Mouse (Mus musculus) heart, embryonic 12.5 days (tissue): Measurements from ENCODE around the gene Scamp4. TPM values are rescaled to one million over a fixed set of nuclear protein-coding genes. Genes with fewer than 3 reads are reported as not detected.
"Not testable (repeated sequence)": the region's sequence is repeated elsewhere in the genome, so short reads cannot be mapped to it uniquely, and the experiment has no call there.

Experiments used
- ATAC-seq: fragments of 200-750 bp; cut with Nextera tagmentation; 2 replicates; pipeline ENCODE4 v1.8.0; 2017; ENCODE audit warnings: moderate TSS enrichment, moderate library complexity; ENCODE audit not compliant: insufficient number of reproducible peaks, low FRiP score
- H3K27ac ChIP-seq: fragments of 300-500 bp; sonication (generic); 2 replicates; pipeline ENCODE4 v1.5.1; 2016; ENCODE audit warnings: mild to moderate bottlenecking, moderate library complexity; ENCODE audit not compliant: poor library complexity, severe bottlenecking
- H3K27me3 ChIP-seq: fragments of 300-500 bp; sonication (generic); replicated peaks from 2 replicates; pipeline ENCODE4 v1.6.1; 2016; ENCODE audit warnings: mild to moderate bottlenecking, moderate library complexity
- H3K36me3 ChIP-seq: fragments of 300-500 bp; sonication (generic); 2 replicates; pipeline ENCODE4 v1.6.1; 2016; ENCODE audit warnings: mild to moderate bottlenecking, moderate library complexity
- H3K4me1 ChIP-seq: fragments of 300-500 bp; sonication (generic); replicated peaks from 2 replicates; pipeline ENCODE4 v1.6.1; 2016; ENCODE audit warnings: mild to moderate bottlenecking
- H3K4me2 ChIP-seq: fragments of 300-500 bp; sonication (generic); 2 replicates; pipeline ENCODE4 v1.6.1; 2016; ENCODE audit warnings: mild to moderate bottlenecking, moderate library complexity
- H3K4me3 ChIP-seq: fragments of 300-500 bp; sonication (generic); 2 replicates; pipeline ENCODE4 v1.5.1; 2016; ENCODE audit warnings: mild to moderate bottlenecking
- H3K9ac ChIP-seq: fragments of 300-500 bp; sonication (generic); 2 replicates; pipeline ENCODE4 v1.6.1; 2016; ENCODE audit warnings: mild to moderate bottlenecking, moderate library complexity
- H3K9me3 ChIP-seq: fragments of 300-500 bp; sonication (generic); replicated peaks from 2 replicates; pipeline ENCODE4 v1.6.1; 2016; ENCODE audit warnings: mild to moderate bottlenecking, moderate library complexity
- WGBS: fragments of 180-500 bp; shearing (Covaris S2); methylation state at CpG from one replicate; pipeline ENCODE4 v1.1.7; 2016; 5-methylcytosine and 5-hydroxymethylcytosine counted together
- polyA plus RNA-seq: library from polyadenylated mRNA; unstranded; fragments of >200 nt; fragmentation: Nextera tagmentation; extraction: Ambion mirVana; gene quantifications from 2 replicates; pipeline ENCODE4 v1.2.1, GENCODE M21; 2016

Gene Scamp4
- polyA plus RNA-seq, 1 experiment from 2014 or later, result 70.0 TPM

GRCm38 (mm10) chr10:80596318-80596717 lies 6.4 kb upstream of the Scamp4 start:
- Histone ChIP-seq H3K9ac (no peak overlapping the region), H3K27me3 (no peaks in the 10 kb centered on the region), H3K9me3 (no peaks in the 10 kb centered on the region), H3K27ac (no peak overlapping the region), H3K4me1 (no peaks in the 10 kb centered on the region), H3K4me3 (no peak overlapping the region), H3K4me2 (no peak overlapping the region), H3K36me3 (no peaks in the 10 kb centered on the region)
- ATAC-seq, result no peak
- 40% methylated on average over 4 of the region's 4 CpGs for WGBS

- Histone ChIP-seq H3K4me1 (peaks cover 23% of the 10 kb centered on the region), H3K4me3 (peak overlapping the region; percentile 74), H3K27ac (peak overlapping the region; percentile 76), H3K4me2 (peak overlapping the region; percentile 93), H3K9me3 (no peaks in the 10 kb centered on the region), H3K27me3 (no peaks in the 10 kb centered on the region), H3K9ac (peak overlapping the region; percentile 81), H3K36me3 (peaks cover 25% of the 10 kb centered on the region)
- ATAC-seq, result no peak
- WGBS, result 31% methylated on average over 7 of the region's 7 CpGs
Observed at GRCm38 (mm10) chr10:80603364-80603763, 692 bp downstream of the Scamp4 start.

- H3K4me2 ChIP-seq, result peak overlapping the region; percentile 93
- peak overlapping the region; percentile 74 for H3K4me3 ChIP-seq
- H3K4me1 ChIP-seq, result peaks cover 23% of the 10 kb centered on the region
- 77% methylated on average over 7 of the region's 7 CpGs for WGBS
- peak overlapping the region; percentile 76; the same call in 1 of the 2 replicates for H3K27ac ChIP-seq
- ATAC-seq, result peak; percentile 72
- H3K9me3 ChIP-seq, result no peaks in the 10 kb centered on the region
- peak overlapping the region; percentile 81 for H3K9ac ChIP-seq
- H3K27me3 ChIP-seq, result no peaks in the 10 kb centered on the region
- peaks cover 31% of the 10 kb centered on the region for H3K36me3 ChIP-seq
Observed at GRCm38 (mm10) chr10:80604001-80604509, 1.4 kb downstream of the Scamp4 start.

- WGBS, result 81% methylated on average over 2 of the region's 2 CpGs
- ATAC-seq, result no peak
- no peaks in the 10 kb centered on the region for H3K9me3 ChIP-seq
- H3K27me3 ChIP-seq, result no peaks in the 10 kb centered on the region
- peaks cover 41% of the 10 kb centered on the region for H3K36me3 ChIP-seq
- no peak overlapping the region for H3K9ac ChIP-seq
- H3K4me2 ChIP-seq, result no peak overlapping the region
- no peak overlapping the region for H3K27ac ChIP-seq
- peaks cover 23% of the 10 kb centered on the region for H3K4me1 ChIP-seq
- H3K4me3 ChIP-seq, result no peak overlapping the region
Observed at GRCm38 (mm10) chr10:80604988-80605387, 2.3 kb downstream of the Scamp4 start.

GRCm38 (mm10) chr10:80605721-80606120 lies 3.0 kb downstream of the Scamp4 start, which contains the start of gene Gm49322:
Gene Gm49322, plus strand, starts transcription at chr10:80606021.
- H3K36me3 ChIP-seq, result peaks cover 47% of the 10 kb centered on the region
- H3K9me3 ChIP-seq, H3K9ac ChIP-seq, H3K4me3 ChIP-seq, H3K27ac ChIP-seq, ATAC-seq, H3K4me2 ChIP-seq, H3K27me3 ChIP-seq: not testable (repeated sequence)
- peaks cover 23% of the 10 kb centered on the region for H3K4me1 ChIP-seq
- 69% methylated on average over 2 of the region's 4 CpGs for WGBS

GRCm38 (mm10) chr10:80606306-80606705 lies 3.6 kb downstream of the Scamp4 start:
- H3K4me1 ChIP-seq, result peaks cover 23% of the 10 kb centered on the region
- H3K9ac ChIP-seq, result no peak overlapping the region
- no peak overlapping the region for H3K4me2 ChIP-seq
- H3K4me3 ChIP-seq, result no peak overlapping the region
- no peak for ATAC-seq
- no peaks in the 10 kb centered on the region for H3K27me3 ChIP-seq
- H3K9me3 ChIP-seq, result no peaks in the 10 kb centered on the region
- WGBS, result 89% methylated on average over 23 of the region's 23 CpGs
- no peak overlapping the region for H3K27ac ChIP-seq
- H3K36me3 ChIP-seq, result peaks cover 47% of the 10 kb centered on the region

- ATAC-seq, result no peak
- Histone ChIP-seq H3K9ac (no peak overlapping the region), H3K4me3 (no peak overlapping the region), H3K9me3 (no peaks in the 10 kb centered on the region), H3K4me1 (peaks cover 23% of the 10 kb centered on the region), H3K27me3 (no peaks in the 10 kb centered on the region), H3K4me2 (no peak overlapping the region), H3K36me3 (peaks cover 51% of the 10 kb centered on the region), H3K27ac (no peak overlapping the region)
- WGBS, result 93% methylated on average over 34 of the region's 34 CpGs
Observed at GRCm38 (mm10) chr10:80606737-80607350, 4.2 kb downstream of the Scamp4 start.

GRCm38 (mm10) chr10:80608435-80608834 lies 5.8 kb downstream of the Scamp4 start:
- ATAC-seq, result no peak
- H3K4me3 ChIP-seq, result no peak overlapping the region
- 77% methylated on average over 3 of the region's 3 CpGs for WGBS

GRCm38 (mm10) chr10:80609269-80609924 lies 6.7 kb downstream of the Scamp4 start:
- Histone ChIP-seq H3K27ac (no peak overlapping the region), H3K36me3 (peaks cover 72% of the 10 kb centered on the region), H3K4me2 (no peak overlapping the region), H3K4me1 (peaks cover 6% of the 10 kb centered on the region), H3K4me3 (no peak overlapping the region), H3K9me3 (no peaks in the 10 kb centered on the region), H3K27me3 (no peaks in the 10 kb centered on the region), H3K9ac (no peak overlapping the region)
- no peak for ATAC-seq
- 84% methylated on average over 10 of the region's 10 CpGs for WGBS

More at GRCm38 (mm10) chr10:80608435-80608834, 5.8 kb downstream of the Scamp4 start:
- H3K27me3 ChIP-seq, result no peaks in the 10 kb centered on the region
- H3K4me2 ChIP-seq, result no peak overlapping the region
- peaks cover 16% of the 10 kb centered on the region for H3K4me1 ChIP-seq
- no peaks in the 10 kb centered on the region for H3K9me3 ChIP-seq
- no peak overlapping the region for H3K27ac ChIP-seq
- H3K9ac ChIP-seq, result no peak overlapping the region
- H3K36me3 ChIP-seq, result peaks cover 64% of the 10 kb centered on the region

GRCm38 (mm10) chr10:80610116-80610785 lies 7.6 kb downstream of the Scamp4 start:
- no peak overlapping the region for H3K27ac ChIP-seq
- H3K4me2 ChIP-seq, result no peak overlapping the region
- H3K9me3 ChIP-seq, result no peaks in the 10 kb centered on the region
- H3K4me1 ChIP-seq, result no peaks in the 10 kb centered on the region
- no peaks in the 10 kb centered on the region for H3K27me3 ChIP-seq
- H3K36me3 ChIP-seq, result peaks cover 80% of the 10 kb centered on the region
- no peak for ATAC-seq
- WGBS, result 89% methylated on average over 9 of the region's 9 CpGs
- H3K4me3 ChIP-seq, result no peak overlapping the region
- H3K9ac ChIP-seq, result no peak overlapping the region

GRCm38 (mm10) chr10:80611024-80611423 lies 8.4 kb downstream of the Scamp4 start:
- Histone ChIP-seq H3K9ac (no peak overlapping the region), H3K27me3 (no peaks in the 10 kb centered on the region), H3K4me1 (no peaks in the 10 kb centered on the region), H3K9me3 (no peaks in the 10 kb centered on the region), H3K27ac (no peak overlapping the region), H3K4me2 (no peak overlapping the region), H3K4me3 (no peak overlapping the region), H3K36me3 (peaks cover 87% of the 10 kb centered on the region)
- WGBS, result 66% methylated on average over 4 of the region's 4 CpGs
- 0 out of 2 replicates have a peak, but pooled peaks have one; percentile 8 for ATAC-seq
